Mouse (Mus musculus) heart, embryonic 13.5 days (tissue): ENCODE measurements around the gene Txndc8. TPM values are rescaled to one million over a fixed set of nuclear protein-coding genes. Genes with fewer than 3 reads are reported as not detected.

ENCODE experiments used
- ATAC-seq: fragments of 200-750 bp; cut with Nextera tagmentation; 2 replicates; pipeline ENCODE4 v1.8.0; 2017; ENCODE audit warnings: moderate TSS enrichment; ENCODE audit not compliant: insufficient number of reproducible peaks, low FRiP score, low TSS enrichment; ENCODE audit errors: extremely low read depth
- H3K27ac ChIP-seq: fragments of 300-500 bp; sonication (generic); replicated peaks from 2 replicates; pipeline ENCODE4 v1.5.1; 2015; ENCODE audit warnings: moderate library complexity, mild to moderate bottlenecking, inconsistent platforms
- H3K27me3 ChIP-seq: fragments of 300-500 bp; sonication (generic); replicated peaks from 2 replicates; pipeline ENCODE4 v1.6.1; 2015; ENCODE audit warnings: mild to moderate bottlenecking, inconsistent platforms
- H3K36me3 ChIP-seq: fragments of 300-500 bp; sonication (generic); 2 replicates; pipeline ENCODE4 v1.6.1; 2015; ENCODE audit warnings: mild to moderate bottlenecking, inconsistent platforms
- H3K4me1 ChIP-seq: fragments of 300-500 bp; sonication (generic); 2 replicates; pipeline ENCODE4 v1.6.1; 2015; ENCODE audit warnings: inconsistent platforms
- H3K4me2 ChIP-seq: fragments of 300-500 bp; sonication (generic); 2 replicates; pipeline ENCODE4 v1.6.1; 2015; ENCODE audit warnings: inconsistent platforms, mild to moderate bottlenecking, moderate library complexity
- H3K4me3 ChIP-seq: fragments of 300-500 bp; sonication (generic); 2 replicates; pipeline ENCODE4 v1.5.1; 2015; ENCODE audit warnings: moderate library complexity, mild to moderate bottlenecking, inconsistent platforms
- H3K9ac ChIP-seq: fragments of 300-500 bp; sonication (generic); 2 replicates; pipeline ENCODE4 v1.6.1; 2015; ENCODE audit warnings: inconsistent platforms, mild to moderate bottlenecking, moderate library complexity
- H3K9me3 ChIP-seq: fragments of 300-500 bp; sonication (generic); 2 replicates; pipeline ENCODE4 v1.6.1; 2016; ENCODE audit warnings: inconsistent platforms
- WGBS: fragments of 180-500 bp; shearing (Covaris S2); methylation state at CpG from one replicate; pipeline ENCODE4 v1.1.7; 2015; ENCODE audit warnings: mixed read lengths; 5-methylcytosine and 5-hydroxymethylcytosine counted together
- polyA plus RNA-seq: library from polyadenylated mRNA; unstranded; fragments of >200 nt; fragmentation: Nextera tagmentation; extraction: Ambion mirVana; gene quantifications from 2 replicates; pipeline ENCODE4 v1.2.1, GENCODE M21; 2015

The Txndc8 gene
- polyA plus RNA-seq, 1 experiment from 2014 or later = not detected

GRCm38 (mm10) chr4:57991425-57991824, 17.5 kb downstream of the Txndc8 start:
- no peak for ATAC-seq
- H3K4me2 ChIP-seq = no peak overlapping the region

GRCm38 (mm10) chr4:57974400-57975117, 34.4 kb downstream of the Txndc8 start:
- H3K27ac ChIP-seq = no peak overlapping the region
- ATAC-seq = no peak
- H3K36me3 ChIP-seq = no peaks in the 10 kb centered on the region
- H3K4me2 ChIP-seq = no peak overlapping the region
- H3K27me3 ChIP-seq = no peaks in the 10 kb centered on the region
- H3K4me3 ChIP-seq = no peak overlapping the region
- no peaks in the 10 kb centered on the region for H3K4me1 ChIP-seq
- WGBS = 77% methylated on average over 6 of the region's 6 CpGs
- no peaks in the 10 kb centered on the region for H3K9me3 ChIP-seq
- no peak overlapping the region for H3K9ac ChIP-seq

More at GRCm38 (mm10) chr4:57991425-57991824, 17.5 kb downstream of the Txndc8 start:
- Histone ChIP-seq H3K9me3 (no peaks in the 10 kb centered on the region), H3K4me3 (no peak overlapping the region), H3K4me1 (no peaks in the 10 kb centered on the region), H3K27me3 (no peaks in the 10 kb centered on the region), H3K27ac (no peak overlapping the region), H3K36me3 (no peaks in the 10 kb centered on the region), H3K9ac (no peak overlapping the region)
- 72% methylated on average over 1 of the region's 1 CpGs for WGBS

- H3K27ac ChIP-seq = no peak overlapping the region
- H3K36me3 ChIP-seq = no peaks in the 10 kb centered on the region
- 71% methylated on average over 6 of the region's 6 CpGs for WGBS
- no peak overlapping the region for H3K4me2 ChIP-seq
- H3K9me3 ChIP-seq = no peaks in the 10 kb centered on the region
- no peak for ATAC-seq
- no peaks in the 10 kb centered on the region for H3K4me1 ChIP-seq
- H3K4me3 ChIP-seq = no peak overlapping the region
- H3K27me3 ChIP-seq = no peaks in the 10 kb centered on the region
- H3K9ac ChIP-seq = no peak overlapping the region
Measured at GRCm38 (mm10) chr4:57973592-57974268, 35.2 kb downstream of the Txndc8 start.

- Histone ChIP-seq H3K9me3 (no peaks in the 10 kb centered on the region), H3K27ac (no peak overlapping the region), H3K4me1 (no peaks in the 10 kb centered on the region), H3K4me2 (no peak overlapping the region), H3K4me3 (no peak overlapping the region), H3K36me3 (no peaks in the 10 kb centered on the region), H3K27me3 (no peaks in the 10 kb centered on the region), H3K9ac (no peak overlapping the region)
- no peak for ATAC-seq
Measured at GRCm38 (mm10) chr4:57970285-57970684, 38.6 kb downstream of the Txndc8 start.

- Histone ChIP-seq H3K4me3 (no peak overlapping the region), H3K27me3 (no peaks in the 10 kb centered on the region), H3K4me2 (no peak overlapping the region), H3K36me3 (no peaks in the 10 kb centered on the region), H3K9ac (no peak overlapping the region), H3K9me3 (no peaks in the 10 kb centered on the region), H3K4me1 (no peaks in the 10 kb centered on the region), H3K27ac (no peak overlapping the region)
- WGBS = 74% methylated on average over 3 of the region's 3 CpGs
- no peak for ATAC-seq
Measured at GRCm38 (mm10) chr4:57967195-57967594, 41.7 kb downstream of the Txndc8 start.

- H3K9me3 ChIP-seq = no peaks in the 10 kb centered on the region
- H3K27me3 ChIP-seq = no peaks in the 10 kb centered on the region
- no peak for ATAC-seq
- no peak overlapping the region for H3K4me3 ChIP-seq
- no peaks in the 10 kb centered on the region for H3K4me1 ChIP-seq
- WGBS = 91% methylated on average over 4 of the region's 4 CpGs
- no peak overlapping the region for H3K4me2 ChIP-seq
- H3K36me3 ChIP-seq = no peaks in the 10 kb centered on the region
- H3K27ac ChIP-seq = no peak overlapping the region
- H3K9ac ChIP-seq = no peak overlapping the region
Measured at GRCm38 (mm10) chr4:57965516-57965915, 43.4 kb downstream of the Txndc8 start.

GRCm38 (mm10) chr4:57964143-57964542, 44.8 kb downstream of the Txndc8 start:
- WGBS = 60% methylated on average over 1 of the region's 1 CpGs
- no peaks in the 10 kb centered on the region for H3K4me1 ChIP-seq
- no peaks in the 10 kb centered on the region for H3K9me3 ChIP-seq
- H3K27ac ChIP-seq = no peak overlapping the region
- no peak overlapping the region for H3K9ac ChIP-seq
- no peaks in the 10 kb centered on the region for H3K36me3 ChIP-seq
- ATAC-seq = no peak
- H3K4me2 ChIP-seq = no peak overlapping the region
- H3K27me3 ChIP-seq = no peaks in the 10 kb centered on the region
- no peak overlapping the region for H3K4me3 ChIP-seq

GRCm38 (mm10) chr4:57959056-57959455, 49.9 kb downstream of the Txndc8 start:
- Histone ChIP-seq H3K9me3 (no peaks in the 10 kb centered on the region), H3K4me3 (no peak overlapping the region), H3K4me2 (no peak overlapping the region), H3K27me3 (no peaks in the 10 kb centered on the region), H3K4me1 (peaks cover 26% of the 10 kb centered on the region), H3K27ac (no peak overlapping the region), H3K9ac (no peak overlapping the region), H3K36me3 (no peaks in the 10 kb centered on the region)
- 87% methylated on average over 8 of the region's 8 CpGs for WGBS
- ATAC-seq = no peak

GRCm38 (mm10) chr4:57958098-57958497, 50.8 kb downstream of the Txndc8 start:
- Histone ChIP-seq H3K36me3 (no peaks in the 10 kb centered on the region), H3K4me3 (no peak overlapping the region), H3K9ac (no peak overlapping the region), H3K27me3 (no peaks in the 10 kb centered on the region), H3K27ac (no peak overlapping the region), H3K9me3 (no peaks in the 10 kb centered on the region), H3K4me1 (peaks cover 32% of the 10 kb centered on the region), H3K4me2 (no peak overlapping the region)
- no peak for ATAC-seq
- WGBS = 88% methylated on average over 9 of the region's 9 CpGs

- WGBS = 42% methylated on average over 11 of the region's 11 CpGs
- peaks cover 2% of the 10 kb centered on the region; the same call in 1 of the 2 replicates for H3K36me3 ChIP-seq
- no peaks in the 10 kb centered on the region for H3K27me3 ChIP-seq
- peak overlapping the region; percentile 99 for H3K27ac ChIP-seq
- peak overlapping the region; percentile 84 for H3K4me2 ChIP-seq
- H3K4me3 ChIP-seq = peak overlapping the region; percentile 92
- no peaks in the 10 kb centered on the region for H3K9me3 ChIP-seq
- peaks cover 32% of the 10 kb centered on the region for H3K4me1 ChIP-seq
- ATAC-seq = no peak
- peak overlapping the region; percentile 84 for H3K9ac ChIP-seq
Measured at GRCm38 (mm10) chr4:57957200-57958085, 51.5 kb downstream of the Txndc8 start.
